In genomic region chr19:55747237-55747925, GRCm38 (mm10) we compare ENCODE assay signal across 11 mouse cellular contexts. TPM values are rescaled to one million over a fixed set of nuclear protein-coding genes. Genes with fewer than 3 reads are reported as not detected.
DNase-seq lines count a peak whose midpoint lies in the region; ATAC-seq lines count a peak whose summit lies in the region.
"Had no signal": no experiment of that assay in that cellular context is flagged by ENCODE, and none has a peak within 500 bp of the region (broad histone marks: within the 10 kb centered on the region; RNA-seq: fewer than 3 reads in every experiment).

No protein-coding gene starts in this region.

- no peak for ATAC-seq in forebrain, embryonic 16.5 days
- ATAC-seq in lung, embryonic 15.5 days (ENCODE audit: borderline replicate concordance, extremely low read depth, low FRiP score, low TSS enrichment) = no peak
- ATAC-seq in limb, embryonic 11.5 days (ENCODE audit: insufficient number of reproducible peaks, low FRiP score, low TSS enrichment, low read depth) = no peak
- no peak for ATAC-seq in stomach, embryonic 14.5 days (ENCODE audit: insufficient number of reproducible peaks, insufficient read depth, low FRiP score, low read depth)

- intact Hi-C loops in left cerebral cortex, postnatal 14 days (cut with DNase I) = loop anchor here (5.0 kb wide), 1 partner anchor 150 kb away; no protein-coding TSS in a partner anchor

- no peak overlapping the region for H3K4me2 ChIP-seq in forebrain, embryonic 16.5 days (ENCODE audit: low read length)
- no peak overlapping the region for H3K4me2 ChIP-seq in lung, embryonic 15.5 days
- H3K4me2 ChIP-seq in limb, embryonic 11.5 days (ENCODE audit: low read depth, severe bottlenecking) = peak overlapping the region; percentile 94
- H3K4me2 ChIP-seq in stomach, embryonic 14.5 days (replicated peaks; ENCODE audit: low read depth, low read length) = peak overlapping the region; percentile 18; the same call in 1 of the 2 replicates

- H3K27me3 ChIP-seq in forebrain, embryonic 10.5 days (ENCODE audit: poor library complexity, severe bottlenecking) = peaks cover 18% of the 10 kb centered on the region; the same call in 1 of the 2 replicates
- no peaks in the 10 kb centered on the region for H3K27me3 ChIP-seq in forebrain, embryonic 16.5 days (replicated peaks; ENCODE audit: control insufficient read depth, insufficient read depth, low read length)
- no peaks in the 10 kb centered on the region for H3K27me3 ChIP-seq in lung, embryonic 15.5 days
- no peaks in the 10 kb centered on the region for H3K27me3 ChIP-seq in limb, embryonic 11.5 days (ENCODE audit: control insufficient read depth, insufficient read depth, low read length)
- no peaks in the 10 kb centered on the region for H3K27me3 ChIP-seq in stomach, embryonic 14.5 days (ENCODE audit: control insufficient read depth, insufficient read depth, low read length)

- peaks cover 90% of the 10 kb centered on the region for H3K4me1 ChIP-seq in forebrain, embryonic 10.5 days
- H3K4me1 ChIP-seq in forebrain, embryonic 16.5 days (replicated peaks; ENCODE audit: control insufficient read depth, insufficient read depth, low read length) = peaks cover 79% of the 10 kb centered on the region
- peaks cover 61% of the 10 kb centered on the region for H3K4me1 ChIP-seq in lung, embryonic 15.5 days
- H3K4me1 ChIP-seq in limb, embryonic 11.5 days (ENCODE audit: control insufficient read depth, insufficient read depth, low read length) = peaks cover 58% of the 10 kb centered on the region
- peaks cover 64% of the 10 kb centered on the region for H3K4me1 ChIP-seq in stomach, embryonic 14.5 days (ENCODE audit: control insufficient read depth, insufficient read depth, low read length)

- no peak for DNase-seq in forebrain, embryonic 10.5 days (ENCODE audit: extremely low spot score, low spot score)
- no peak for DNase-seq in lung, postnatal 4 days
- peak; percentile 43 for DNase-seq in limb, embryonic 11.5 days (ENCODE audit: low spot score)
- no peak for DNase-seq in retina, embryonic 14.5 days (ENCODE audit: low spot score)
- no peak for DNase-seq in left cerebral cortex, postnatal 14 days (ENCODE audit: low spot score in 2 of 2)
- DNase-seq: cerebellum, postnatal 10 days; gastrocnemius, postnatal 14 days had no signal

- peaks cover 2% of the 10 kb centered on the region; the same call in 1 of the 2 replicates for H3K36me3 ChIP-seq in forebrain, embryonic 10.5 days (replicated peaks)
- no peaks in the 10 kb centered on the region for H3K36me3 ChIP-seq in forebrain, embryonic 16.5 days (ENCODE audit: control insufficient read depth, insufficient read depth)
- H3K36me3 ChIP-seq in lung, embryonic 15.5 days = no peaks in the 10 kb centered on the region
- H3K36me3 ChIP-seq in limb, embryonic 11.5 days (ENCODE audit: control insufficient read depth, insufficient read depth, low read length) = no peaks in the 10 kb centered on the region
- H3K36me3 ChIP-seq in stomach, embryonic 14.5 days (ENCODE audit: control insufficient read depth, insufficient read depth, low read length) = 0 out of 2 replicates have a peak, but pooled peaks cover 6% of the 10 kb centered on the region

- no peak overlapping the region for H3K9ac ChIP-seq in forebrain, embryonic 16.5 days (replicated peaks; ENCODE audit: low read depth, low read length)
- H3K9ac ChIP-seq in lung, embryonic 15.5 days = no peak overlapping the region
- H3K9ac ChIP-seq in limb, embryonic 11.5 days (ENCODE audit: low read length) = no peak overlapping the region; the same call in 1 of the 2 replicates
- H3K9ac ChIP-seq in stomach, embryonic 14.5 days (replicated peaks; ENCODE audit: low read depth, low read length) = no peak overlapping the region

- peak overlapping the region; percentile 79 for H3K27ac ChIP-seq in forebrain, embryonic 10.5 days
- H3K27ac ChIP-seq in forebrain, embryonic 16.5 days (ENCODE audit: low read length) = no peak overlapping the region
- H3K27ac ChIP-seq in lung, embryonic 15.5 days = 0 out of 2 replicates have a peak overlapping the region, but pooled peaks have one; percentile 21
- H3K27ac ChIP-seq in limb, embryonic 11.5 days (replicated peaks; ENCODE audit: low read depth, low read length) = peak overlapping the region; percentile 42; the same call in 1 of the 2 replicates
- H3K27ac ChIP-seq in stomach, embryonic 14.5 days (ENCODE audit: low read length) = no peak overlapping the region
- H3K27ac ChIP-seq: left cerebral cortex, adult 2 months had no signal

- peak overlapping the region; percentile 95 for H3K4me3 ChIP-seq in forebrain, embryonic 10.5 days
- H3K4me3 ChIP-seq in forebrain, embryonic 16.5 days (replicated peaks; ENCODE audit: low read length) = no peak overlapping the region
- H3K4me3 ChIP-seq in lung, embryonic 15.5 days = no peak overlapping the region
- peak overlapping the region; percentile 9; the same call in 1 of the 2 replicates for H3K4me3 ChIP-seq in limb, embryonic 11.5 days (ENCODE audit: low read depth, low read length)
- no peak overlapping the region for H3K4me3 ChIP-seq in stomach, embryonic 14.5 days (ENCODE audit: low read depth, low read length)
- H3K4me3 ChIP-seq: left cerebral cortex, adult 2 months had no signal

- 26% methylated on average over 13 of the region's 13 CpGs for WGBS in forebrain, embryonic 10.5 days
- 29% methylated on average over 13 of the region's 13 CpGs for WGBS in forebrain, embryonic 16.5 days
- WGBS in lung, embryonic 15.5 days = 27% methylated on average over 13 of the region's 13 CpGs
- 11% methylated on average over 13 of the region's 13 CpGs for WGBS in limb, embryonic 11.5 days
- 17% methylated on average over 13 of the region's 13 CpGs for WGBS in stomach, embryonic 14.5 days

- no peaks in the 10 kb centered on the region for H3K9me3 ChIP-seq in forebrain, embryonic 10.5 days
- H3K9me3 ChIP-seq in forebrain, embryonic 16.5 days (ENCODE audit: control insufficient read depth, low read length) = no peaks in the 10 kb centered on the region
- H3K9me3 ChIP-seq in lung, embryonic 15.5 days = no peaks in the 10 kb centered on the region
- no peaks in the 10 kb centered on the region for H3K9me3 ChIP-seq in limb, embryonic 11.5 days (ENCODE audit: control insufficient read depth, low read length)
- H3K9me3 ChIP-seq in stomach, embryonic 14.5 days (ENCODE audit: control insufficient read depth, low read depth, low read length) = no peaks in the 10 kb centered on the region

RNA-seq across cellular contexts. Expression of gene Tcf7l2, which starts 5.8 kb away (rescaled TPM):
- 96.2 and 105 TPM in 2 replicates for polyA plus RNA-seq in forebrain, embryonic 10.5 days (2016; fragmentation: Nextera tagmentation; extraction: Ambion mirVana)
- 26.5 and 58.7 TPM in 2 replicates for polyA plus RNA-seq in forebrain, embryonic 16.5 days (2015; fragmentation: Nextera tagmentation; extraction: Ambion mirVana)
- polyA plus RNA-seq in lung, embryonic 15.5 days (2015; fragmentation: Nextera tagmentation; extraction: Ambion mirVana) = 42.5 and 45.6 TPM in 2 replicates
- polyA plus RNA-seq in limb, embryonic 11.5 days (2014; fragmentation: Nextera tagmentation; extraction: Ambion mirVana) = 225 and 233 TPM in 2 replicates
- polyA plus RNA-seq in stomach, embryonic 14.5 days (2014; fragmentation: Nextera tagmentation; extraction: Ambion mirVana) = 143 and 151 TPM in 2 replicates
- total RNA-seq in left cerebral cortex, postnatal 14 days (2021) = 10 to 100 TPM; 12.4 to 13.6 TPM

Comparison
In these comparisons a context has a peak if more than half of its experiments do, and no peak if none do; other contexts are left out.
1. H3K27ac ChIP-seq: peak in forebrain, embryonic 10.5 days (single experiment), lung, embryonic 15.5 days (single experiment) and limb, embryonic 11.5 days (single experiment); none in forebrain, embryonic 16.5 days (single experiment) and stomach, embryonic 14.5 days (single experiment).
2. H3K4me3 ChIP-seq: peak in forebrain, embryonic 10.5 days (single experiment) and limb, embryonic 11.5 days (single experiment); none in forebrain, embryonic 16.5 days (single experiment), lung, embryonic 15.5 days (single experiment) and stomach, embryonic 14.5 days (single experiment).
3. H3K4me2 ChIP-seq: peak in limb, embryonic 11.5 days (single experiment) and stomach, embryonic 14.5 days (single experiment); none in forebrain, embryonic 16.5 days (single experiment) and lung, embryonic 15.5 days (single experiment).